Mouse (Mus musculus): ENCODE results near the gene Polr1d.

Polr1d gene

DNA sequence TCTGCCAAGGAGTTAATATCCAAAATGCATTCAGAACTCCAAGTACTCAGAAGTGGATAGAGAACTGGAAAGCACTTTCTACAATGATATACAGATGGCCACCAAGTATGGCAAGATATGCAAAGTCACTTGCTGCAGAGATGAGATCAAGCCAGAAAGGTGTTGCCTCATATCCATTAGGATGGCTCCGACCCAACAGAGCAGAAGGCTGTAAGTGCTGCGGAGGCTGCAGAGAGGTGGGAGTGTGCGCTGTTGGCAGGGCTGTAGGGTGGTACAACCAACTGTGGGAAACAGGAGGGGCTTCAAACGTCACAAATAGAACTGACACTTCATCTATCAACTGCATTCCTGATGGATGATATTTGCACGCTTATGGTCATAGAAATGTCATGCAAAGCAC lies 8.0 kb upstream of the Polr1d start:
- TF ChIP-seq GATA4 (IDR thresholded peaks at IDR 0.05; ENCODE audit: insufficient replicate concordance, low read length): no peak

DNA sequence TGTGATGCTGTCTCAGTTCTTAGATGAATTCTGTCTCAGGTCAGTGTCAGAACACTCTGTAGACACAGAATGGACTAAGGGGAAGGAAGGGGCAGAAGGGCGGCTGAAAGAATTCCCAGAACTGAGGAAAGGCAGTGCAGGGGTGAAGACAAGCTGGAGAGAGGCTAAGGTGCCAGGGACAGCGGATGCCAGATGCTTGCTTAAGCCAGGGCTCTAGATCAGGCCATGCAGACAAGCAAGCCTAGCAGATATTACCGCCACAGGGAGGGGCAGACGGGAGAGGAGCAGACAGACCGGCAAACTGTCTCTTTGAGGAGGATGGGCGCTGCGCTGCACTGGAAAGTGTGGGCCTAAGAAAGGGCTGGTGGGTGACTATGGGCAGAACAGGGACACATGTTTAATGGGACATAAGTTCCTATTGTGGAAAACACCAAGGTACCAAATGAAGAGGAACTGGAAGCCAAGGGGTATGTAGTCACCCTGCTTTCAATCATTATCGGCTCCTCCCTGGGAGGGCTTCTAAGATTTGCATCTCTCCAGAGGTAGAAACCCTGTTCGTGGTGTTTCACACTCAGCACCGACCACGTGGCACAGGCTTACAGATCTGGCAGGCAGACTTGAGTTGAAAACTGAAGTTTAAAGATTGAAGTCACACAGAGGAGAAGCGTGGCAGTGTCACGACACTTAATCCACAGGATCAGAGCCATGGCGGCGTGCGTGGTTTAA lies 5.9 kb upstream of the Polr1d start:
- TF ChIP-seq GATA4 (IDR thresholded peaks at IDR 0.05; ENCODE audit: insufficient replicate concordance, low read length): no peak

DNA sequence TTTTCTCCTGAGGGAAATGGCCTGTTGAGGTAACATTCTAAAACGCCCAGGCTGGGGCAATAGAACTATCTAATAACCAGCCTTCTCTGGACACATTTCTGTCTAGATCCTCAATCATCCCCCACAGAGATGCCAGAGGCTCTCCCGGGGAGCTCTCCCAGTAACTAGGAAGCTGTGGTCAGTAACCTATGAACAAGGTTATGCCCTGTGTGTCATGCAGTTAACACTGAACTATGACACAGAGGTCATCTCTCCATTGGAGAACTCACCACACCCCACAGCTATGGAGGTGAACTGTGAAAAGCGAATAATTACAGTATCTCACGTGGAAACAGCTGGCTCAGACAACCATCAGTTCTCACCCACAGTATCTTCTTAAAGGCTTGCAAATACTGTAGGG lies 5.0 kb upstream of the Polr1d start:
- TF ChIP-seq GATA4 (IDR thresholded peaks at IDR 0.05; ENCODE audit: insufficient replicate concordance, low read length): no peak; the same call in 1 of the 2 replicates

DNA sequence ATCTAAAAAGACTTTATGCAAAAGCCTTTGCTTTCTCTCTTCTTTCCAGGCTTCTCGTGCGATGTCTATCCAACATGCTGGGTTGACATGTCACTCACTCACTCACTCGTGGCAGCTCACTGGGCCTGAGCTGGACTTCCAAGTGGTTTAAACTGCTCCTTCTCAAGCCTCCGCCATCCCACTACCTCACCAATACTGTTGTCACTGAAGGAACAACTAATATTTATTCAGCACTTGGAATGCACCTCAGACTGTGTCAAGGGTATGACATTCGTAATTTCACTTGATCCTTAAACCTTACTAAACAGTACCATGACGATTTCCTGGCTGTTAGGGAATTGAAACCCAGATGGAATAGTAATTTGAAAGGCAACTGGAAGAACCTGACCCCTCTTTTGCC lies 3.0 kb upstream of the Polr1d start:
- no peak for TF ChIP-seq GATA4 (IDR thresholded peaks at IDR 0.05; ENCODE audit: insufficient replicate concordance, low read length)

DNA sequence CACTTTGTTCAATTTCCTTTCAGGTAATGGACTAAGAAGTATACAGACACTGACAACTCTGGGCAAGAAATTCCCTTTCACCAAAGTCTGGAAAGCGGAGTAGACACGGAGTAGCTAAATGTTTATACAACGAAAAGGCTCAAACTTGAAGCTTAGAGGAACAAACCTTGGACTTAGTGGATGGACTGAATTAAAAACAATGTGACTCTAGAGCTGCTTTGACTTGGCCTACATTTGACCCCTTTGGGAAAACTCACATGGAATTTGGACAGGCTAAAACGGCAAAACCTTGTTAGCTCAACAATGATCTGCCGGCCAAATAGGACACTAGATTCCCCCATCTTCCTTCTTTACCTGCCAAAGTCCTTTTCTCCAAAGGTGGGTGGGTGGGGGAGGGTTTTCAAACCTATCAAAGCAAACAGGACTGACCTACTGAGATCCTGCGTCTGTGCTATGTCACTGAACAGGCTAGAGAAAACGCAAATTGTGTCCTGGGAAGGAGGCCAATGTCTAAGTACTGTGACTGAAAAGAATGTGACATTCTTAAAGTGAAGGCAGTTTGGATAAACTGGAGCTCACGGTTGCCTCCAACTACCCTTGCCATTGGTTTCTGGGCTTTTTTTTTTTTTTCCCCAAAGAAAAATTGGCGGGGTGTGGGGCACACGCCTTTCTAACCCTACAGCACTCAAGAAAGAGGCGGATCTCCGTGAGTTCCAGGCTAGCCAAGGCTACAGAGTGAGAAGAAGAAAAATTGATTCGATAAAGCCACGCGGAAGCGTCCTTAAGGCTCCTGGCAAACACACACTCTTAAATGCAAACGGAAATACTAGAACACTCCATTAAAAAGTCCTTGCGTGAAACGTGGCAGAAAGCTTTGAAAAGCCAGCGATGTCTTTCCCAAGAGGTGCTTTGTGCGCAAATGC lies 1.5 kb upstream of the Polr1d start:
- no peak for TF ChIP-seq GATA4 (IDR thresholded peaks at IDR 0.05; ENCODE audit: insufficient replicate concordance, low read length)

DNA sequence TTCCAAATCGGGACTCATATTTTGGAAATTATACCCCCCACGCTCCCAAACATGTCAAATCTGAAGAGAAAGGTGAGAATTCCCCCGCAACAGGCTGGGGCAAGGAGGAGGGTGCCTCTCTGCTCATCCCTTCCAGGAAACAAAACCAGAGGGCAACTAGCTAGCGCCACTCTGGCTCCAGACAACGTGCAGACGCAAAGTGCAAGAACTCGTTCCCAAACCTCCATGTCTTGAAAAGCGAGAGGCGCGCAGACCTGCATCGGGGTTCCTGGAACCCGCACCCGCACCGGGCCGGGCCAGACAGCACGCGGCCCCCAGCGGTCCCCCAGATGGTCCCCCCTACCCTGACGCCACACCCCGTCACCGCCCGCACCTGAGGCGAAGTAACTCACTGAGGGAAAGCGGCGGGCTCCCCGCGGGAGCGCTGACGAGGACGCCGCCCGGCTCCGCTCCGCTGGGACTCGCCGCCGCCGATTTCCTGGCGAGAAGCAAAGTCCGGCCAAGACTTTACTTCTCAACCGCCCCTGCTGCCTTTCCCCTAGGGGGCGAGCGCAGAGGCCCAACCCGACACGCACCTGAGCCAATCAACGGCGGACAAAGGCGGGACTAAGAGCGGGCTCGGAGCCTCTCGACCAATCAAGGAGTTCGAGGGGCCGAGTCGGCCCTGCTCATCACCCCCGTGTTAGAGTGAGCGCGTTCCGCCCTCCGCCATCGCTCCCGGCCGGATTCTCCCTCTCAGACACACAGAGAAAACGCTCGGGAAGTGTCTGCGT lies 638 bp upstream of the Polr1d start, which contains the start of gene Lnx2:
Gene Lnx2 (minus strand): TSS at position 561 of the 773 bp plus-strand sequence.
- TF ChIP-seq GATA4 (IDR thresholded peaks at IDR 0.05; ENCODE audit: insufficient replicate concordance, low read length): peak; percentile 5; the same call in 1 of the 2 replicates

DNA sequence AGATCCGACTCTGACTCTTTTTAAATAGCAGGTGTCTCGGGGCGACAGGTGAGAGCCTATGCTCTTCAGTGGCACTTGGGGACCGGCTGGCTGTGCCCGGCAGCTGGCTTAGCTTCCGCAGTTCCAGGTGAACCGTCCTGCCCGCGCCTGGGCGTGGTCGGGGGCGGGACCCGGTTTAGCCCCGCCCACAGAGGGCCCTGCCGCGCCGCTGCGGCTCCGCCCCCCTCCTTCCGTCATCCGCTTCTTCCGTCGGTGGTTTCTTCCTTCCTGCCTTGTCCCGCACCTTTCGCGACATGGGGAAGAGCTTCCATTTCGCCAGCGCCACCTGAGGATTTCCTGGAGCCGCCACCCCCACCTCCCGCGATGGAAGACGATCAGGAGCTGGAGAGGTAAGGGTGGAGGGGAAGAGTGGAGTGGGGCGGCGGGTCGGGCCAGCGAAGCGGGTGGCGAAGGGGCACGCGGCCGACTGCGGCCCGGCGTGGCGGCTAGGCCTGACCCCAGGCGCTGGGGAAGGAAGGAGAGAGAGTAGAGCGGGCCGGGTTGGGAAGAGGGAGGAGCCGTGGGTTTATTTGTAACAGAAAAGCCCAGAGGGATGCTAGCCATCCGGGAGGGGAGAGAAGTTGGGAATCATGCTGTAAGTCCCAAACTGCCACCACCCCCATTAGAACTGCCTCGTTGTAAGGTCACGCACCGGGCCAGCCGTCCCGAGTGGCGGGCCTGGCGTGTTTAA lies 620 bp downstream of the Polr1d start:
- TF ChIP-seq GATA4 (IDR thresholded peaks at IDR 0.05; ENCODE audit: insufficient replicate concordance, low read length): no peak; the same call in 1 of the 2 replicates

DNA sequence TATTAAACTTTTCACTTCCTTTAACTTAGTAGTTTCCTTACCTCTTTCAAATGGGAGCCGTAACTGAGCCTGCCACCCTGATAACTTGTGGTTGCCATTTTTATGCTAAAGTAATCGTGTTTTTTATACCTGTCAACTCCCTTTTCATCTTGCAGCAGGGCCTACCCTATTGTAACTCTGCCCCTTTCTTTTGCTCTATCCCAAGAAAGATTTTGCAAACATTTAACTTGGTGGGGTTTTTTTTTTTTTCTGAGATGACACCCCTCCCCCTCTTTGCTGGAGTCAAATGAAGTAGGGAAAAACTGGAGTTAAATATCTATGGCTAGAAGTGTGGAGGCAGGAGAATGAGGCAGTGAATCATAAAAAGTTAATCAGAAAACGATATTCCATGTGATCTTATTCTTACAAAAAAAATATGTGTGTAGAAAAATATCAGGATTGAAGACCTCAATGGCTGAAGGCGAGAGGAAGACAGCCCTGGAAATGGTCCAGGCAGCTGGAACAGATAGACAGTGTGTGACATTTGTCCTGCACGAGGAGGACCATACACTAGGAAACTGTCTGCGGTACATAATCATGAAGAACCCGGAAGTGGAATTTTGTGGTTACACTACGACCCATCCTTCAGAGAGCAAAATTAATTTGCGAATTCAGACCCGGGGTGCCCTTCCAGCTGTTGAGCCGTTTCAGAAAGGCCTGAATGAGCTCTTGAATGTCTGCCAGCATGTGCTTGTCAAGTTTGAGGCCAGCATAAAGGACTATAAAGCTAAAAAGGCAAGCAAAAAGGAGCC lies 1.5 kb downstream of the Polr1d start:
- TF ChIP-seq GATA4 (IDR thresholded peaks at IDR 0.05; ENCODE audit: insufficient replicate concordance, low read length): no peak

DNA sequence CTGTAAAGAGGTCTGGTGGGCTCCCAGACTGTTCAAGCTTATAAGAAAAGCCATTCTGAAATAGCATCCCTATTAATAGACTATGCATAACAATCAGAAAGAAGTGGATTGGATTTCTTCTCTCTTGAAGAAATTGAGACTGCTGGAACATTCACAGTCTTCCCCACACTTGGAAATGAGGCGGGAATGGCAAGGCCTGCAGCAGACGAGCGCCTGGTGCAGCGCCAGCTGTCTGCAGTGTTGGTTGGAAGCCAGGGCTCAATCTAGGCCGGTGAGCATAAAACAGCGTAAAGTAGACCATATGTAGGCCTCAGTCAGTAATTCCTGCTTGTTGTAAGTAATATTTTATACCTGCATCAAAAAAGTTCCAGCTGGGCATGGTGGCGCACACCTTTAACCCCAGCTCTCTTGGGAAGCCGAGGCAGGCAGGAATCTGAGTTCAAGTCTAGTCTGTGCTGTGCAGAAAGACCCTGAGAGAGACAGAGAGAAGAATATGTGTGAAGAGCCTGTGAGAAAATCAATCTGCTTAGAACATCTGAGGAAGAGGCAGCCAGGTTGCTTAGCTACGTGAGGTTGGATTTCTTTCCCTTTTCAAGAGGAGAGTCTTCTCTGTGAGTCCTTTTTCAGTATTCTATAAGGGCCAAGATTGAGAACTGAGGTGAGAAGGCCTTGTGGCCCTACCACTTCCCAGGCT lies 8.5 kb downstream of the Polr1d start:
- TF ChIP-seq GATA4 (IDR thresholded peaks at IDR 0.05; ENCODE audit: insufficient replicate concordance, low read length): no peak

DNA sequence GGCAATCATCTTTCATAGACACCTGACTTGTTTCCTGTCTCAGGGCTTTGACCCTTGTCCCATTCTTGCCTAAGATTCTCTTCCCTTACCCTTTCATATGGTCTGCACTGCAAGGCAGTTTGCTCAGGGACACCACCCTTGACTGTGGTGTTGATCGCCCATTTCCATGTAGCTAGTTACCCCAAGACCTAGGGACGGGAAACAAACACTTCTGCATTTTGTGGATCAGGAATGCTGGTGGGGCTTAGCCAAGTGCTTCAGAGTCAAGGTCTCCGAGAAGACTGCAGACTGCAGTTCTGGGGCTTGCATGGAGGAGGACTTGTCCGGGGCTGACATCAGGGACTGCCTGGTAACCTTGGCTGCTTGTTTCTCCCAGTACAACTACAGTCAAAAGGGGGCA lies 10.0 kb downstream of the Polr1d start:
- TF ChIP-seq GATA4 (IDR thresholded peaks at IDR 0.05; ENCODE audit: insufficient replicate concordance, low read length): no peak

DNA sequence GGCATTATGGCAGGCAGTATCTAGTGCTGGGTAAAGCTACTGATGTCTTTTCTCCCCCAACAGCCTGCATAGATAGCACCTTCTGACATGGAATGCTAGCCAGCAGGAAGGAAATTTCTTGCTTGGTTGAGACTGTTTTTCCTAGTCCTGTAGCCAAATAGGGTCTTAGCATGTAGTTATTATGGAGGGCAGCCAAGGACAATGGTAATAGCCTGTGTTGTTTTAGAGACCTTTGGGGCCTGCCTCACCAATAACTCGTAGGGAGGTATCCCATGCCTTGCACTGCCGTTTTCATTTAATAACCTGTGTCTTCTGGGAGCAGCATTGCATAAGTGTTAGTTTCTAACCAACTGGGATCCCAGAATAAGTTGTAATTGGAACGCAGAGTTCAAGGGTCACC lies 13.0 kb downstream of the Polr1d start:
- no peak for TF ChIP-seq GATA4 (IDR thresholded peaks at IDR 0.05; ENCODE audit: insufficient replicate concordance, low read length)

DNA sequence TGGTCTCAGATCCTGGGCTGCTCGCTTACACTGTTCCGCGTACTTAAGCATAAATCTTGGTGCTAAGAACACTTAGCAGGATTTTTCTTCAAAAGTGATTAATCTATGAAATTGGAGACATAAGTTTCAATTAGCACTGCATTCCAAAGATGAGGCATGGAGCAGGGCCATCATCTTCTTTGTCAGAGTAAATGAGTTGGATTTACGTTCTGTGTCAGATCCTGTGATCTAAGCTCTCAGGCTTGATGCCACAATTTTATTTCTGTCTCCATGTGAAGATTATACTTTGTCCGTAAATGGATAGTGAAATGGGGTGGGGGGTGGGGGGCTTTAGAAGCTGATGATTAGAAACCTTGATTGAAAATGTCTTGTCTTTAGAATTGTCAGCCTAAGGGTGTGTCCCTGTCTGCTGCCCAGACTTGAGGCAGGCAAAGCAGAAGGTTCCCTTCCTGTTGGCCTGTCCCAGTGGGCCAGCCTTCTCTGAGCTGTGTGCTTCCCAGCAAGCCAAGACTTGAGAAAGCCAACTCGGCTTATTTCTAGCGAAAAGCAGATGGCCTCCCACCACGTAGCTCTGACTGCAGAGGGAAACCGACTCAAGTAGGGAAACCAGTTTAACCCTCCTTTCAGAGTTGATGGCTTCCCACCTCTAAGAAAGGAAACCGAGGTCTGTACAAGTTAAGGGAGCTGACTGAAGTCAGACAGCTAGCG lies 13.6 kb downstream of the Polr1d start:
- TF ChIP-seq GATA4 (IDR thresholded peaks at IDR 0.05; ENCODE audit: insufficient replicate concordance, low read length): no peak

DNA sequence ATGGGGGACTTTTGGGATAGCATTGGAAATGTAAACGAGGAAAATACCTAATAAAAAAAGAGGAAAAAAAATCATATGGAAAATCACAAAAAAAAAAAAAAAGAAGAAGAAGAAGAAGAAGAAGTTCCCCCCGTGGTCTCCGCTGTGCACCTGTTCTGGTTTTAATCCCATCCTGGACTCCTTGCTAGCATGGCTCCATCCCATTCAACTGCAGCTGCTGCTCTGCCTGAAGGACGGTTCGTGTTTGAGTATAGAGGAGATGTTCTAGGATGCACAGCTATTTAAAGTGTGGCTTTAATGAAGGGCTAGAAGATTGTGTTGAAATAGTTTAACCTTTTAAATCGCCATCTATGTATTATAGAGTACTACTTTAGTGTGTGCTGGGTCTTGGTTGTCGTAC lies 15.6 kb downstream of the Polr1d start:
- no peak for TF ChIP-seq GATA4 (IDR thresholded peaks at IDR 0.05; ENCODE audit: insufficient replicate concordance, low read length)

Data from liver, adult (tissue).